Mouse (Mus musculus) limb, embryonic 13.5 days (tissue): ENCODE measurements at regions not wholly inside any gene's neighbourhood (a gene's known extent, or its start where the extent isn't known, plus 50 kb on each side); places are given as distances from the start of the nearest gene placed in this dataset.

Experiments used
- ATAC-seq: fragments of 200-750 bp; cut with Nextera tagmentation; 2 replicates; pipeline ENCODE4 v1.8.0; 2017; ENCODE audit warnings: low read depth, moderate number of reproducible peaks, moderate TSS enrichment; ENCODE audit not compliant: low FRiP score
- H3K27ac ChIP-seq: fragments of 300-500 bp; sonication (generic); 2 replicates; pipeline ENCODE4 v1.5.1; 2015; ENCODE audit warnings: inconsistent platforms, mild to moderate bottlenecking, moderate library complexity
- H3K27me3 ChIP-seq: fragments of 300-500 bp; sonication (generic); 2 replicates; pipeline ENCODE4 v1.6.1; 2015; ENCODE audit warnings: mild to moderate bottlenecking, inconsistent platforms
- H3K36me3 ChIP-seq: fragments of 300-500 bp; sonication (generic); 2 replicates; pipeline ENCODE4 v1.6.1; 2015; ENCODE audit warnings: inconsistent platforms, mild to moderate bottlenecking, moderate library complexity
- H3K4me1 ChIP-seq: fragments of 300-500 bp; sonication (generic); 2 replicates; pipeline ENCODE4 v1.6.1; 2015; ENCODE audit warnings: inconsistent platforms
- H3K4me2 ChIP-seq: fragments of 300-500 bp; sonication (generic); replicated peaks from 2 replicates; pipeline ENCODE4 v1.6.1; 2015; ENCODE audit warnings: inconsistent platforms, mild to moderate bottlenecking, moderate library complexity
- H3K4me3 ChIP-seq: fragments of 300-500 bp; sonication (generic); 2 replicates; pipeline ENCODE4 v1.5.1; 2015; ENCODE audit warnings: moderate library complexity, mild to moderate bottlenecking, inconsistent platforms
- H3K9ac ChIP-seq: fragments of 300-500 bp; sonication (generic); 2 replicates; pipeline ENCODE4 v1.6.1; 2015; ENCODE audit warnings: mild to moderate bottlenecking, inconsistent platforms
- H3K9me3 ChIP-seq: fragments of 300-500 bp; sonication (generic); 2 replicates; pipeline ENCODE4 v1.6.1; 2016; ENCODE audit warnings: inconsistent platforms
- WGBS: fragments of 180-500 bp; shearing (Covaris S2); methylation state at CpG from one replicate; pipeline ENCODE4 v1.1.7; 2015; 5-methylcytosine and 5-hydroxymethylcytosine counted together

- ATAC-seq, result no peak
- no peak overlapping the region for H3K4me3 ChIP-seq
- no peak overlapping the region for H3K27ac ChIP-seq
- no peaks in the 10 kb centered on the region for H3K9me3 ChIP-seq
- peaks cover 4% of the 10 kb centered on the region; the same call in 1 of the 2 replicates for H3K4me1 ChIP-seq
- no peak overlapping the region for H3K4me2 ChIP-seq
- no peaks in the 10 kb centered on the region for H3K27me3 ChIP-seq
- H3K36me3 ChIP-seq, result no peaks in the 10 kb centered on the region
- no peak overlapping the region for H3K9ac ChIP-seq
- WGBS, result 49% methylated on average over 2 of the region's 2 CpGs
Observed at GRCm38 (mm10) chr5:101169074-101169473, 323.6 kb downstream of the Gpat3 start.

DNA sequence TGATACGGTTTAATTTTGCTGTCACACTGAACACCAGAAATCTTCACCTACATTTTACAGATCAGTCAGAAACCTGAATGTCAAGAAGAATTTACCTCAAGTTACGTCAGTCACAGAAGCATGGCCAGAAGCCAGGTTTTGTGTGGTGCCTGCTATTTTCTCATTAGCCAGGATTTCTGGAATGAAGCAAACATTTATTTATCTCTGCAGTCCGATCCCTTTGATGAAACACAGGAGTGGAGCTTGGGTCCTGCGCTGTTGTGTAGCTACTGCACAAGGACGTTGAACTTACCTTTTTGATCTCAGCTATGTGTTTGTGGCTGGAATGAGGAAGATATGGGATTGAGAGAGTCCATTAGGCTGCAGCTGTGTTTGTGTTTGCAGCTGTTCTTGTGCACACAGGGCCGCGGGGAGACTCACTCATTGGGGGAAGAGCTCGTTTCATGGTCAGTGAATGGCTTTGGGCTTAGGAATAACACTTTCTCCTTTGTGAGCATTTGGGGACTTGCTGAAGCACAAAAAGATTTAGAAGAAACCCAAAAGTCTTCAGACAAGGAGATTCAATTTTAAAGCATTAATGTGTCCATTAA lies 318.2 kb downstream of the Gpat3 start:
- H3K9ac ChIP-seq, result no peak overlapping the region
- H3K4me3 ChIP-seq, result no peak overlapping the region
- H3K9me3 ChIP-seq, result no peaks in the 10 kb centered on the region
- no peak for ATAC-seq
- no peaks in the 10 kb centered on the region for H3K36me3 ChIP-seq
- WGBS, result 43% methylated on average over 8 of the region's 8 CpGs
- no peak overlapping the region for H3K4me2 ChIP-seq
- H3K27me3 ChIP-seq, result no peaks in the 10 kb centered on the region
- H3K4me1 ChIP-seq, result peaks cover 10% of the 10 kb centered on the region
- no peak overlapping the region for H3K27ac ChIP-seq

- H3K36me3 ChIP-seq, result no peaks in the 10 kb centered on the region
- no peak overlapping the region for H3K4me3 ChIP-seq
- H3K27me3 ChIP-seq, result no peaks in the 10 kb centered on the region
- 51% methylated on average over 5 of the region's 5 CpGs for WGBS
- peaks cover 10% of the 10 kb centered on the region for H3K4me1 ChIP-seq
- ATAC-seq, result no peak
- no peaks in the 10 kb centered on the region for H3K9me3 ChIP-seq
- no peak overlapping the region for H3K27ac ChIP-seq
- no peak overlapping the region for H3K9ac ChIP-seq
- H3K4me2 ChIP-seq, result no peak overlapping the region
Observed at GRCm38 (mm10) chr5:101163112-101163511, 317.6 kb downstream of the Gpat3 start.

DNA sequence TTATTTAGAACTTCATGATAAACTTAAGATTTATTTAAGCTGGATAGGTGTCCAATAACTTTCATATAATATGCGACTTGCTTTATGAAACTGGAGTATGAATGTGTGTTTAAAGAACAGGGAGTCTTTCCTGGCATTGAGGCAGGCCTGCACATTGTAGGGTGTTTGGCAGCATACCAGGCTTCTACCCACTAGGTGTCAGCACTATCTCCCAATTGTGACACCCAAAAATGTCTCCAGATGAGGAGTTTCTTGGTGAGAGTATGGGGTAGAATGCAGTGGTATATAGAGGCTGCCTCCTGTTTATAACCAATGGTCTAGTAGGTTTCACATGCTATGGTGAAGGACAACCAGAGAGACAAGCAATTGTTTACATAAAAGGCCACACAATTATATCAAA lies 311.9 kb downstream of the Gpat3 start:
- Histone ChIP-seq H3K27ac (no peak overlapping the region), H3K9me3 (no peaks in the 10 kb centered on the region; the same call in 1 of the 2 replicates), H3K4me2 (no peak overlapping the region), H3K4me1 (no peaks in the 10 kb centered on the region), H3K9ac (no peak overlapping the region), H3K27me3 (no peaks in the 10 kb centered on the region), H3K4me3 (no peak overlapping the region), H3K36me3 (no peaks in the 10 kb centered on the region)
- 70% methylated on average over 1 of the region's 1 CpGs for WGBS
- no peak for ATAC-seq

GRCm38 (mm10) chr5:101146345-101146744 lies 300.8 kb downstream of the Gpat3 start:
- Histone ChIP-seq H3K27ac (no peak overlapping the region), H3K4me2 (no peak overlapping the region), H3K4me3 (no peak overlapping the region), H3K9ac (no peak overlapping the region), H3K9me3 (no peaks in the 10 kb centered on the region), H3K4me1 (no peaks in the 10 kb centered on the region), H3K27me3 (no peaks in the 10 kb centered on the region), H3K36me3 (no peaks in the 10 kb centered on the region)
- no peak for ATAC-seq
- WGBS, result 80% methylated on average over 3 of the region's 3 CpGs

- Histone ChIP-seq H3K27ac (no peak overlapping the region), H3K4me2 (no peak overlapping the region), H3K9me3 (no peaks in the 10 kb centered on the region), H3K9ac (no peak overlapping the region), H3K27me3 (no peaks in the 10 kb centered on the region), H3K4me1 (peaks cover 4% of the 10 kb centered on the region; the same call in 1 of the 2 replicates), H3K36me3 (no peaks in the 10 kb centered on the region), H3K4me3 (no peak overlapping the region)
- no peak for ATAC-seq
- 66% methylated on average over 5 of the region's 5 CpGs for WGBS
Observed at GRCm38 (mm10) chr5:101124941-101125453, 279.5 kb downstream of the Gpat3 start.

- Histone ChIP-seq H3K9ac (no peak overlapping the region), H3K4me2 (no peak overlapping the region), H3K9me3 (no peaks in the 10 kb centered on the region), H3K36me3 (no peaks in the 10 kb centered on the region), H3K27me3 (no peaks in the 10 kb centered on the region), H3K27ac (no peak overlapping the region), H3K4me3 (no peak overlapping the region), H3K4me1 (peaks cover 4% of the 10 kb centered on the region; the same call in 1 of the 2 replicates)
- ATAC-seq, result no peak
- 86% methylated on average over 6 of the region's 6 CpGs for WGBS
Observed at GRCm38 (mm10) chr5:101122914-101123313, 277.4 kb downstream of the Gpat3 start.

GRCm38 (mm10) chr5:101120509-101121201 lies 275.1 kb downstream of the Gpat3 start:
- Histone ChIP-seq H3K4me1 (peaks cover 9% of the 10 kb centered on the region), H3K4me3 (no peak overlapping the region), H3K9me3 (no peaks in the 10 kb centered on the region), H3K4me2 (no peak overlapping the region), H3K9ac (no peak overlapping the region), H3K36me3 (no peaks in the 10 kb centered on the region), H3K27me3 (no peaks in the 10 kb centered on the region), H3K27ac (no peak overlapping the region)
- WGBS, result 55% methylated on average over 5 of the region's 5 CpGs
- ATAC-seq, result no peak

GRCm38 (mm10) chr5:101112151-101112769 lies 266.7 kb downstream of the Gpat3 start:
- Histone ChIP-seq H3K27me3 (no peaks in the 10 kb centered on the region), H3K4me2 (peak overlapping the region; percentile 34; the same call in 1 of the 2 replicates), H3K9me3 (no peaks in the 10 kb centered on the region), H3K27ac (peak overlapping the region; percentile 11; the same call in 1 of the 2 replicates), H3K36me3 (no peaks in the 10 kb centered on the region), H3K9ac (no peak overlapping the region), H3K4me1 (peaks cover 37% of the 10 kb centered on the region), H3K4me3 (no peak overlapping the region)
- WGBS, result 11% methylated on average over 7 of the region's 7 CpGs
- peak; percentile 72; the same call in 1 of the 2 replicates for ATAC-seq

DNA sequence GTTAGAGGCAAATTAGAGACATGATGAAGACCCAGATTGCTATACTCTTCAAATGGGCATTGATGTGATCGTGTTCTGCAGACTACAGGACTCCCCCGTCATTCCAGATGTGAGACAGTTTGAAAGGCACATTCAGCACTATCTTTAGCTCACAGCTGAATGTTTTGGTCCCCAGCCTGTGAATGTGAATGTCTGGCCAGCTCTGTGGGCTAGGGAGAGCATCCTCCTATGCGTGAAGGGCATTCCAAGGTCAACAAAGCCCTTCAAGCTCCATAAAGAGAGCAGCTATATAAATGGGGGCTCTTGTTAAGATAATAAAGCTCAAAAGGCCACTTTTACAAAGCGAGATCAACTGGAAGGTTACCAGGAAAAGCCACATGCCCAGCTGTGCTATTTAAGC lies 266.1 kb downstream of the Gpat3 start:
- no peak for ATAC-seq
- Histone ChIP-seq H3K4me1 (peaks cover 35% of the 10 kb centered on the region), H3K4me3 (no peak overlapping the region), H3K4me2 (no peak overlapping the region), H3K27ac (peak overlapping the region; percentile 63; the same call in 1 of the 2 replicates), H3K9ac (no peak overlapping the region), H3K27me3 (no peaks in the 10 kb centered on the region), H3K9me3 (no peaks in the 10 kb centered on the region), H3K36me3 (no peaks in the 10 kb centered on the region)
- 30% methylated on average over 4 of the region's 4 CpGs for WGBS

- H3K9ac ChIP-seq, result no peak overlapping the region
- WGBS, result 76% methylated on average over 11 of the region's 11 CpGs
- no peaks in the 10 kb centered on the region for H3K27me3 ChIP-seq
Observed at GRCm38 (mm10) chr5:101100975-101101699, 255.6 kb downstream of the Gpat3 start.

More at GRCm38 (mm10) chr5:101100975-101101699, 255.6 kb downstream of the Gpat3 start:
- no peak for ATAC-seq
- no peaks in the 10 kb centered on the region for H3K36me3 ChIP-seq
- H3K9me3 ChIP-seq, result no peaks in the 10 kb centered on the region
- no peak overlapping the region for H3K27ac ChIP-seq
- H3K4me3 ChIP-seq, result no peak overlapping the region
- H3K4me2 ChIP-seq, result no peak overlapping the region
- H3K4me1 ChIP-seq, result no peaks in the 10 kb centered on the region
